Mouse (Mus musculus): Measurements from ENCODE around the gene Chchd3.

DNA sequence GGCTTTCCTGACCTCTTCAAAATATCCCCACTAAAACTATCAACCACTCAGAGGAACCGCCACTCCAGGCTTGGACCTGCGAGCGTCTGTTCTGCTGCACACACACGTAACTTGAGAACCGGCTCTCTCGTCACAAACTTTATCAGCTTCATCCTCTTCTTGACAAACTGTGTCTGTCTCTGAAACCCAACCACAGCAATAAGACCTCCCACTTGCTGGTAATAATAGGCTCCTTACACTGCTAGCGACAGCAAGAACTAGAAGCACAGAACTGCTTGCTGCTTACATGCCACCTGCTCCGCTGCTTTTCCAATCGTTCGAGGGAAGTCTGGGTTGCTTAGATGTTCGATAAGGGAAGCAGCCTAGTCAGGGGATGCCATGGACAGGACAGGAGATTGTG is 119.8 kb downstream of the Chchd3 start:
- TF ChIP-seq POLR2A (IDR thresholded peaks at IDR 0.05; ENCODE audit: borderline replicate concordance, extremely low read depth, insufficient read depth, insufficient read length, poor library complexity, severe bottlenecking) (no peak), CTCF (IDR thresholded peaks at IDR 0.05; ENCODE audit: borderline replicate concordance, extremely low read depth, insufficient read depth, insufficient read length) (no peak)

All from brain, embryonic 14.5 days (tissue).